Mouse (Mus musculus) ES-Bruce4 (cell line): ENCODE measurements around the gene Il6.
"Not testable (repeated sequence)": the region's sequence is repeated elsewhere in the genome, so short reads cannot be mapped to it uniquely, and the experiment has no call there.

ENCODE experiments used
- CTCF ChIP-seq: IDR thresholded peaks from one replicate; pipeline ENCODE4 v1.8.1; 2011; ENCODE audit warnings: low read depth, low read length
- EP300 ChIP-seq: IDR thresholded peaks from 2 replicates; pipeline ENCODE4 v1.6.1; 2011; ENCODE audit warnings: low read depth, low read length; ENCODE audit not compliant: insufficient read depth
- POLR2A ChIP-seq: IDR thresholded peaks from one replicate; pipeline ENCODE4 v1.8.1; 2011; ENCODE audit warnings: low read length; ENCODE audit not compliant: insufficient read depth

- TF ChIP-seq EP300, POLR2A, CTCF: not testable (repeated sequence)
Observed at GRCm38 (mm10) chr5:30039841-30040240, 26.9 kb downstream of the Il6 start.
